In genomic region chr5:90768218-90768617, GRCm38 (mm10) we compare ENCODE assay signal across 17 mouse cellular contexts. TPM values are rescaled to one million over a fixed set of nuclear protein-coding genes. Genes with fewer than 3 reads are reported as not detected.
DNase-seq lines count a peak whose midpoint lies in the region; ATAC-seq and TF ChIP-seq lines count a peak whose summit lies in the region.
"Had no signal": no experiment of that assay in that cellular context is flagged by ENCODE, and none has a peak within 500 bp of the region (broad histone marks: within the 10 kb centered on the region; RNA-seq: fewer than 3 reads in every experiment).

Gene Ppbp, plus strand, starts transcription at chr5:90768518.

- no peak for DNase-seq in forebrain, embryonic 11.5 days (ENCODE audit: low spot score)
- DNase-seq in limb, embryonic 11.5 days (ENCODE audit: low spot score), result no peak
- no peak for DNase-seq in limb, embryonic 10.5 days (ENCODE audit: low spot score)
- DNase-seq in Patski (ENCODE audit: low read depth, low spot score), result no peak
- DNase-seq in liver, embryonic 14.5 days (ENCODE audit: low read depth in 3 of 3, low spot score in 3 of 3), result no peak
- DNase-seq in layer of hippocampus, adult 9-11 months, result no peak
- DNase-seq in cerebellum, adult 8-10 months, result no peak
- DNase-seq: adrenal gland, postnatal 36 days; cerebellum, postnatal 14 days; gastrocnemius, postnatal 36 days; heart, postnatal 14 days; lung, postnatal 36 days had no signal

- H3K9ac ChIP-seq in forebrain, embryonic 11.5 days (ENCODE audit: low read length), result no peak within 1 kb of the TSS
- H3K9ac ChIP-seq in forebrain, embryonic 12.5 days, result no peak within 1 kb of the TSS
- H3K9ac ChIP-seq in limb, embryonic 11.5 days (ENCODE audit: low read length), result no peak within 1 kb of the TSS
- no peak within 1 kb of the TSS for H3K9ac ChIP-seq in liver, embryonic 14.5 days (replicated peaks)
- H3K9ac ChIP-seq: kidney, embryonic 15.5 days; stomach, embryonic 15.5 days had no signal

- no peaks in the 10 kb centered on the region for H3K4me1 ChIP-seq in forebrain, embryonic 11.5 days (replicated peaks; ENCODE audit: control insufficient read depth, insufficient read depth, low read length)
- H3K4me1 ChIP-seq in forebrain, embryonic 12.5 days, result no peaks in the 10 kb centered on the region
- H3K4me1 ChIP-seq in limb, embryonic 11.5 days (ENCODE audit: control insufficient read depth, insufficient read depth, low read length), result no peaks in the 10 kb centered on the region
- peaks cover 5% of the 10 kb centered on the region for H3K4me1 ChIP-seq in limb, embryonic 10.5 days
- H3K4me1 ChIP-seq in liver, embryonic 14.5 days (replicated peaks; ENCODE audit: control insufficient read depth in 2 of 2, insufficient read depth in 2 of 2, low read length in 1 of 2), result no peaks in the 10 kb centered on the region; a peak in 1 of 4 replicates

- no peak within 1 kb of the TSS for H3K4me3 ChIP-seq in forebrain, embryonic 11.5 days (ENCODE audit: low read depth, low read length)
- H3K4me3 ChIP-seq in forebrain, embryonic 12.5 days (replicated peaks), result no peak within 1 kb of the TSS
- H3K4me3 ChIP-seq in limb, embryonic 11.5 days (ENCODE audit: low read depth, low read length), result no peak within 1 kb of the TSS
- no peak within 1 kb of the TSS for H3K4me3 ChIP-seq in limb, embryonic 10.5 days
- no peak within 1 kb of the TSS for H3K4me3 ChIP-seq in liver, embryonic 14.5 days (ENCODE audit: insufficient read depth in 1 of 2, low read depth in 2 of 2, low read length in 2 of 2)
- H3K4me3 ChIP-seq: kidney, embryonic 15.5 days; stomach, embryonic 15.5 days had no signal

- CTCF ChIA-PET in Patski (lab: Charles Lee), result interaction anchor here (0.9 to 1.6 kb wide), 8 partner anchors 9 to 140 kb away, joined by 3 to 7 read pairs (median 4); partner anchors contain the start of gene Cxcl5

- no peak within 1 kb of the TSS for H3K4me2 ChIP-seq in forebrain, embryonic 11.5 days (ENCODE audit: low read depth, low read length, severe bottlenecking)
- no peak within 1 kb of the TSS for H3K4me2 ChIP-seq in forebrain, embryonic 12.5 days
- no peak within 1 kb of the TSS for H3K4me2 ChIP-seq in limb, embryonic 11.5 days (ENCODE audit: low read depth, severe bottlenecking)
- no peak within 1 kb of the TSS for H3K4me2 ChIP-seq in liver, embryonic 14.5 days (ENCODE audit: low read depth)
- H3K4me2 ChIP-seq: kidney, embryonic 15.5 days; stomach, embryonic 15.5 days had no signal

- no peaks in the 10 kb centered on the region for H3K9me3 ChIP-seq in forebrain, embryonic 11.5 days (ENCODE audit: control insufficient read depth, low read length)
- no peaks in the 10 kb centered on the region for H3K9me3 ChIP-seq in forebrain, embryonic 12.5 days
- H3K9me3 ChIP-seq in limb, embryonic 11.5 days (ENCODE audit: control insufficient read depth, low read length), result no peaks in the 10 kb centered on the region
- no peaks in the 10 kb centered on the region for H3K9me3 ChIP-seq in limb, embryonic 10.5 days (replicated peaks)
- no peaks in the 10 kb centered on the region for H3K9me3 ChIP-seq in liver, embryonic 14.5 days (ENCODE audit: control insufficient read depth, low read length)
- H3K9me3 ChIP-seq: kidney, embryonic 15.5 days; stomach, embryonic 15.5 days had no signal

- POLR2A ChIA-PET in Patski (lab: Charles Lee), result interaction anchor here (1.4 kb wide), 1 partner anchor 9 kb away, joined by 3 read pairs; the partner anchor contains the start of gene Cxcl5

- in situ Hi-C loops in Patski (cut with MboI; ENCODE audit: low pct_unique_long_range_greater_than_20kb), result no loop called here

- 75% methylated on average over 3 of the region's 3 CpGs for WGBS in forebrain, embryonic 11.5 days
- 73% methylated on average over 3 of the region's 3 CpGs for WGBS in forebrain, embryonic 12.5 days
- 59% methylated on average over 3 of the region's 3 CpGs for WGBS in limb, embryonic 11.5 days
- WGBS in limb, embryonic 10.5 days, result 68% methylated on average over 3 of the region's 3 CpGs
- 32% methylated on average over 3 of the region's 3 CpGs for WGBS in liver, embryonic 14.5 days (ENCODE audit: insufficient replicate concordance)

- H3K27me3 ChIP-seq in forebrain, embryonic 11.5 days (ENCODE audit: control insufficient read depth, insufficient read depth, low read length), result no peaks in the 10 kb centered on the region
- H3K27me3 ChIP-seq in forebrain, embryonic 12.5 days, result no peaks in the 10 kb centered on the region
- no peaks in the 10 kb centered on the region for H3K27me3 ChIP-seq in limb, embryonic 11.5 days (ENCODE audit: control insufficient read depth, insufficient read depth, low read length)
- no peaks in the 10 kb centered on the region for H3K27me3 ChIP-seq in limb, embryonic 10.5 days (ENCODE audit: low read depth, poor library complexity, severe bottlenecking)
- no peaks in the 10 kb centered on the region for H3K27me3 ChIP-seq in Patski
- H3K27me3 ChIP-seq in liver, embryonic 14.5 days (ENCODE audit: control insufficient read depth, insufficient read depth, low read length), result no peaks in the 10 kb centered on the region
- H3K27me3 ChIP-seq: kidney, embryonic 15.5 days; stomach, embryonic 15.5 days had no signal

- no peaks in the 10 kb centered on the region for H3K36me3 ChIP-seq in forebrain, embryonic 11.5 days (ENCODE audit: control insufficient read depth, insufficient read depth, low read length)
- no peaks in the 10 kb centered on the region for H3K36me3 ChIP-seq in forebrain, embryonic 12.5 days (replicated peaks)
- no peaks in the 10 kb centered on the region for H3K36me3 ChIP-seq in limb, embryonic 11.5 days (ENCODE audit: control insufficient read depth, insufficient read depth, low read length)
- H3K36me3 ChIP-seq in limb, embryonic 10.5 days, result no peaks in the 10 kb centered on the region
- H3K36me3 ChIP-seq in liver, embryonic 14.5 days (replicated peaks; ENCODE audit: control insufficient read depth, insufficient read depth, low read depth), result no peaks in the 10 kb centered on the region
- H3K36me3 ChIP-seq: kidney, embryonic 15.5 days; stomach, embryonic 15.5 days had no signal

- no peak for TF ChIP-seq EP300 in liver, embryonic 14.5 days (IDR thresholded peaks at IDR 0.05; ENCODE audit: low read depth)

- no peak within 1 kb of the TSS for H3K27ac ChIP-seq in forebrain, embryonic 11.5 days (ENCODE audit: low read depth, low read length)
- no peak within 1 kb of the TSS for H3K27ac ChIP-seq in forebrain, embryonic 12.5 days
- no peak within 1 kb of the TSS for H3K27ac ChIP-seq in limb, embryonic 11.5 days (replicated peaks; ENCODE audit: low read depth, low read length)
- H3K27ac ChIP-seq in limb, embryonic 10.5 days, result no peak within 1 kb of the TSS
- H3K27ac ChIP-seq in liver, embryonic 14.5 days, result no peak within 1 kb of the TSS
- H3K27ac ChIP-seq: kidney, embryonic 15.5 days; stomach, embryonic 15.5 days had no signal

- ATAC-seq in forebrain, embryonic 11.5 days (replicated peaks; ENCODE audit: low FRiP score), result no peak
- no peak for ATAC-seq in forebrain, embryonic 12.5 days (ENCODE audit: low FRiP score)
- no peak for ATAC-seq in limb, embryonic 11.5 days (ENCODE audit: insufficient number of reproducible peaks, low FRiP score, low TSS enrichment, low read depth)
- ATAC-seq in Patski, result no peak
- no peak for ATAC-seq in liver, embryonic 14.5 days (ENCODE audit: insufficient read depth)
- ATAC-seq: midbrain, embryonic 16.5 days had no signal

- TF ChIP-seq CTCF in Patski (IDR thresholded peaks at IDR 0.05), result no peak
- TF ChIP-seq CTCF in liver, embryonic 14.5 days (IDR thresholded peaks at IDR 0.05; ENCODE audit: low read depth), result no peak

RNA-seq across cellular contexts. Expression of gene Ppbp, which starts in this region (rescaled TPM):
- 15.5 and 15.9 TPM in 2 replicates for polyA plus RNA-seq in forebrain, embryonic 11.5 days (2014; fragmentation: Nextera tagmentation; extraction: Ambion mirVana)
- 4.9 and 6.6 TPM in 2 replicates for polyA plus RNA-seq in forebrain, embryonic 12.5 days (2016; fragmentation: Nextera tagmentation; extraction: Ambion mirVana)
- polyA plus RNA-seq in limb, embryonic 11.5 days (2014; fragmentation: Nextera tagmentation; extraction: Ambion mirVana), result 17.2 and 19.4 TPM in 2 replicates
- polyA plus RNA-seq in limb, embryonic 10.5 days (2016; fragmentation: Nextera tagmentation; extraction: Ambion mirVana), result 6.3 and 8.3 TPM in 2 replicates
- polyA plus RNA-seq in Patski (2021), result 41.7 TPM
- polyA plus RNA-seq in liver, embryonic 14.5 days (2012; rRNA removed), result 129 and 146 TPM in 2 replicates
- polyA plus RNA-seq in liver, embryonic 14.5 days (2014; fragmentation: Nextera tagmentation; extraction: Ambion mirVana), result 176 and 219 TPM in 2 replicates
- polyA plus RNA-seq: neural tube, embryonic 14.5 days had no signal
